Mouse (Mus musculus): ENCODE measurements around the gene Galnt14. TPM values are rescaled to one million over a fixed set of nuclear protein-coding genes. Genes with fewer than 3 reads are reported as not detected.

The Galnt14 gene
- total and polyA plus RNA-seq, 3 experiments, result 0.08 TPM; not detected in 2

DNA sequence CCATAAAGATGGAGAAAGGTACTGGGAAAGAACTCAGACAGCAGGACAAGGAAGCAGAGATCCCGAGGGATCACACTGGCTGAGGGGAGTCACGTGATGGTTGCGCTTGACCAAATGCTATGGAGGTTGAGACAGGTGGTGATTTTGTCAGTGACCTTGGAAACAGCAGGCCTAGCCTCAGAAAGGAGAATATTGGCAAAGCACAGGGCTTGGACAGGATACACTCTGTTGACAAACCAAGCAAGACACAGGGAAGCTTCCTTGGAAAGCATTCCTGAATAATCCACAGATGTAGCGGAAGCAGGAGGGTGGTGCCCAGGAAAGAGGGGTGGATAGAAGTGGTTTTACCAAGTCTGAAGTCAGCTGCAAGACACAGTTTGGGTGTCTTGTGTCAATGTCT is 206.1 kb downstream of the Galnt14 start:
- TF ChIP-seq POLR2A (IDR thresholded peaks at IDR 0.05; ENCODE audit: insufficient read depth, low read depth, low read length) (no peak), EP300 (IDR thresholded peaks at IDR 0.05; ENCODE audit: insufficient read depth, low read depth, low read length) (no peak)
- DNase-seq, result no peak
- intact Hi-C loops (cut with DNase I), result no loop called here
- no peak overlapping the region for H3K4me3 ChIP-seq
- H3K27me3 ChIP-seq (ENCODE audit: control insufficient read depth, insufficient read depth, low read length), result no peaks in the 10 kb centered on the region
- H3K4me1 ChIP-seq (ENCODE audit: control insufficient read depth, insufficient read depth, low read length), result no peaks in the 10 kb centered on the region
- H3K36me3 ChIP-seq (ENCODE audit: control insufficient read depth, insufficient read depth, low read length), result no peaks in the 10 kb centered on the region
- WGBS, result 75% methylated on average over 4 of the region's 4 CpGs
- no peak overlapping the region for H3K27ac ChIP-seq
- no peak overlapping the region for H3K9ac ChIP-seq (ENCODE audit: low read depth, low read length)
- no peaks in the 10 kb centered on the region for H3K79me2 ChIP-seq (replicated peaks; ENCODE audit: control insufficient read depth, insufficient read depth, low read length)

- Histone ChIP-seq H3K4me3 (no peak overlapping the region), H3K27ac (no peak overlapping the region), H3K27me3 (ENCODE audit: control insufficient read depth, insufficient read depth, low read length) (no peaks in the 10 kb centered on the region), H3K79me2 (replicated peaks; ENCODE audit: control insufficient read depth, insufficient read depth, low read length) (no peaks in the 10 kb centered on the region), H3K36me3 (ENCODE audit: control insufficient read depth, insufficient read depth, low read length) (no peaks in the 10 kb centered on the region), H3K4me1 (ENCODE audit: control insufficient read depth, insufficient read depth, low read length) (no peaks in the 10 kb centered on the region), H3K9ac (ENCODE audit: low read depth, low read length) (no peak overlapping the region)
- DNase-seq, result no peak
- WGBS, result 84% methylated on average over 4 of the region's 4 CpGs
- TF ChIP-seq CTCF (IDR thresholded peaks at IDR 0.05) (no peak), POLR2A (IDR thresholded peaks at IDR 0.05; ENCODE audit: insufficient read depth, low read depth, low read length) (no peak), EP300 (IDR thresholded peaks at IDR 0.05; ENCODE audit: insufficient read depth, low read depth, low read length) (no peak)
- intact Hi-C loops (cut with DNase I), result no loop called here
Measured at GRCm38 (mm10) chr17:73502613-73503012, 207.6 kb downstream of the Galnt14 start.

DNA sequence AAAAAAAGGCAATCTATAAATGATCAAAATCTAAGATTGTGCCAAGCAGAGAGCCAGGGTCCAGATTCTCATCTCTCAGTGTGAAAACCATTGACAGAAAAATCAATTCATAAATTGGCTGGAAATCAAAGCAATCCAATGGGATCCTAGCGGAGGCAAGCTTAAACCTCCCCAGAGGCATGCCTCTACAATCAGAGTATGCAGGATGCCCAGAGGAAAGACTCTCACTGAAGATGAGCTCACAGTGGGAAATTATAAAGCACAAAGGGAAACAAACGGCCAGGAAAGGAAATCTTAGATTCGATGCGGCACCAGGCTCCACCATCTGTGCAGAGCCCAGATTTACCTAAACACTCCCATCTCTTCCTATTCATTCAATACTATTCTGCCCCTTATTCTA is 220.7 kb downstream of the Galnt14 start:
- no peak overlapping the region for H3K27ac ChIP-seq
- 80% methylated on average over 4 of the region's 4 CpGs for WGBS
- H3K4me1 ChIP-seq (ENCODE audit: control insufficient read depth, insufficient read depth, low read length), result no peaks in the 10 kb centered on the region
- intact Hi-C loops (cut with DNase I), result no loop called here
- TF ChIP-seq POLR2A (IDR thresholded peaks at IDR 0.05; ENCODE audit: insufficient read depth, low read depth, low read length) (no peak), CTCF (IDR thresholded peaks at IDR 0.05) (no peak), EP300 (IDR thresholded peaks at IDR 0.05; ENCODE audit: insufficient read depth, low read depth, low read length) (no peak)
- no peaks in the 10 kb centered on the region for H3K79me2 ChIP-seq (replicated peaks; ENCODE audit: control insufficient read depth, insufficient read depth, low read length)
- no peak for DNase-seq
- no peak overlapping the region for H3K9ac ChIP-seq (ENCODE audit: low read depth, low read length)
- H3K27me3 ChIP-seq (ENCODE audit: control insufficient read depth, insufficient read depth, low read length), result no peaks in the 10 kb centered on the region
- H3K36me3 ChIP-seq (ENCODE audit: control insufficient read depth, insufficient read depth, low read length), result no peaks in the 10 kb centered on the region
- no peak overlapping the region for H3K4me3 ChIP-seq

DNA sequence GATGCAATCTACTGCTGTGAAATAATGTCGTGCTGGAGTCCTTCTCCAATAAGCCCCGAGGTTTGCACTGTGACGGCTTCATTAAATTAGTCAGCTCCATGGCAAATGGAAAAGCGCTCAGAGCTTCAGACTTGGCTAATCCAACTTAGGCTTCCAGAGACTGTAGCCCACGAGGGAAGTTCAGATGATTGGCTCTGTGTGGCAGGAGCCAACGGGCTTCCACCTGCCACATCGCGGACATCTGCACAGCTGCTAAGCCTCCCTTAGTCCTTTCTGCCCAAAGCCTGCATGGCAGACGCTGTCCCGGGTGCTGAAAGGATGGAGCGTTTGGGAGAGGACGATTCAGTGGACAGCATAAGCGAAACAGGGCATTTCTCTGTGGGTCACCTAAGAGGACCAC is 222.5 kb downstream of the Galnt14 start:
- intact Hi-C loops (cut with DNase I), result no loop called here
- WGBS, result 27% methylated on average over 13 of the region's 13 CpGs
- H3K27me3 ChIP-seq (ENCODE audit: control insufficient read depth, insufficient read depth, low read length), result no peaks in the 10 kb centered on the region
- peak in 1 of 2 experiments; percentile 34 for DNase-seq
- no peak overlapping the region for H3K27ac ChIP-seq
- H3K36me3 ChIP-seq (ENCODE audit: control insufficient read depth, insufficient read depth, low read length), result no peaks in the 10 kb centered on the region
- no peaks in the 10 kb centered on the region for H3K4me1 ChIP-seq (ENCODE audit: control insufficient read depth, insufficient read depth, low read length)
- no peak overlapping the region for H3K9ac ChIP-seq (ENCODE audit: low read depth, low read length)
- no peak overlapping the region for H3K4me3 ChIP-seq
- H3K79me2 ChIP-seq (replicated peaks; ENCODE audit: control insufficient read depth, insufficient read depth, low read length), result no peaks in the 10 kb centered on the region
- TF ChIP-seq EP300 (IDR thresholded peaks at IDR 0.05; ENCODE audit: insufficient read depth, low read depth, low read length) (no peak), POLR2A (IDR thresholded peaks at IDR 0.05; ENCODE audit: insufficient read depth, low read depth, low read length) (no peak), CTCF (IDR thresholded peaks at IDR 0.05) (no peak)

DNA sequence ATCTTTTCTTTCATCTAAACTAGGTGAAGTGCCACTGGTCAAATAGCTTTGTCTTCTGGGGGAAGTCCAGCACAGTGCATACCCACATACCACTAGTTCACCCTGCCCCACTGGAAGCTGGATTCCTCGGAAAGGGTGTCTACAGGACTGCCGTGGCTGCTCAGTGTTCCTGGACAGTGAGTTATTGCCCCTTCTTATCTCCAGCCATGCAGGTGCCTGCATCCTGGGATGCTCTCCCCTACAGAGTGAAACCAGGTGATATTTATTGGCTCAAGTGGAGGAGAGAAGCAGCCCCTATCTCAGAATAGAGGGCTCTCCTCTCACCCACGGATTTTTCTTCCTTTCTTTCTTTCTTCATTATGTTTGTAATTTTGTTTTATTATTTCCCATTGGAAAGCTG is 222.9 kb downstream of the Galnt14 start:
- WGBS, result 78% methylated on average over 3 of the region's 3 CpGs
- DNase-seq, result no peak
- intact Hi-C loops (cut with DNase I), result no loop called here
- no peaks in the 10 kb centered on the region for H3K27me3 ChIP-seq (ENCODE audit: control insufficient read depth, insufficient read depth, low read length)
- no peak overlapping the region for H3K27ac ChIP-seq
- H3K9ac ChIP-seq (ENCODE audit: low read depth, low read length), result no peak overlapping the region
- no peaks in the 10 kb centered on the region for H3K36me3 ChIP-seq (ENCODE audit: control insufficient read depth, insufficient read depth, low read length)
- H3K4me1 ChIP-seq (ENCODE audit: control insufficient read depth, insufficient read depth, low read length), result no peaks in the 10 kb centered on the region
- no peaks in the 10 kb centered on the region for H3K79me2 ChIP-seq (replicated peaks; ENCODE audit: control insufficient read depth, insufficient read depth, low read length)
- TF ChIP-seq CTCF (IDR thresholded peaks at IDR 0.05) (no peak), POLR2A (IDR thresholded peaks at IDR 0.05; ENCODE audit: insufficient read depth, low read depth, low read length) (no peak), EP300 (IDR thresholded peaks at IDR 0.05; ENCODE audit: insufficient read depth, low read depth, low read length) (no peak)
- H3K4me3 ChIP-seq, result no peak overlapping the region

- H3K36me3 ChIP-seq (ENCODE audit: control insufficient read depth, insufficient read depth, low read length), result no peaks in the 10 kb centered on the region
- WGBS, result 62% methylated on average over 11 of the region's 11 CpGs
- DNase-seq, result no peak
- H3K27me3 ChIP-seq (ENCODE audit: control insufficient read depth, insufficient read depth, low read length), result no peaks in the 10 kb centered on the region
- no peaks in the 10 kb centered on the region for H3K4me1 ChIP-seq (ENCODE audit: control insufficient read depth, insufficient read depth, low read length)
- H3K27ac ChIP-seq, result no peak overlapping the region
- no peaks in the 10 kb centered on the region for H3K79me2 ChIP-seq (replicated peaks; ENCODE audit: control insufficient read depth, insufficient read depth, low read length)
- no peak for TF ChIP-seq CTCF (IDR thresholded peaks at IDR 0.05)
- no peak for TF ChIP-seq POLR2A (IDR thresholded peaks at IDR 0.05; ENCODE audit: insufficient read depth, low read depth, low read length)
- no peak for TF ChIP-seq EP300 (IDR thresholded peaks at IDR 0.05; ENCODE audit: insufficient read depth, low read depth, low read length)
- H3K4me3 ChIP-seq, result no peak overlapping the region
- no peak overlapping the region for H3K9ac ChIP-seq (ENCODE audit: low read depth, low read length)
- intact Hi-C loops (cut with DNase I), result no loop called here
Measured at GRCm38 (mm10) chr17:73477096-73478076, 232.9 kb downstream of the Galnt14 start.
